Mouse (Mus musculus): ENCODE results near the gene Bean1. TPM values are rescaled to one million over a fixed set of nuclear protein-coding genes. Genes with fewer than 3 reads are reported as not detected.

Gene Bean1
- total and polyA plus RNA-seq, 2 experiments from 2014 or later: 0.57 to 3.9 TPM

GRCm38 (mm10) chr8:104186827-104187226 is 16.6 kb downstream of the Bean1 start:
- Histone ChIP-seq H3K27ac (ENCODE audit: low read depth) (no peak overlapping the region), H3K9me3 (replicated peaks; ENCODE audit: control insufficient read depth, low read length) (no peaks in the 10 kb centered on the region), H3K4me1 (ENCODE audit: control insufficient read depth, insufficient read depth) (no peaks in the 10 kb centered on the region), H3K36me3 (replicated peaks; ENCODE audit: control insufficient read depth, insufficient read depth, low read length) (no peaks in the 10 kb centered on the region), H3K4me3 (ENCODE audit: low read depth, low read length) (no peak overlapping the region), H3K27me3 (ENCODE audit: control insufficient read depth, insufficient read depth, low read length) (no peaks in the 10 kb centered on the region), H3K4me2 (ENCODE audit: low read depth, low read length) (no peak overlapping the region), H3K9ac (replicated peaks; ENCODE audit: low read depth, low read length) (no peak overlapping the region)
- no peak for DNase-seq (ENCODE audit: low spot score)
- no peak for TF ChIP-seq CTCF (IDR thresholded peaks at IDR 0.05; ENCODE audit: low read depth)
- WGBS: 68% methylated on average over 4 of the region's 4 CpGs
- ATAC-seq (ENCODE audit: insufficient read depth, low read depth): no peak

- DNase-seq (ENCODE audit: low spot score) (no peak), ATAC-seq (ENCODE audit: insufficient read depth, low read depth) (no peak)
- Histone ChIP-seq H3K4me1 (ENCODE audit: control insufficient read depth, insufficient read depth) (no peaks in the 10 kb centered on the region), H3K27me3 (ENCODE audit: control insufficient read depth, insufficient read depth, low read length) (no peaks in the 10 kb centered on the region), H3K4me2 (ENCODE audit: low read depth, low read length) (no peak overlapping the region), H3K27ac (ENCODE audit: low read depth) (no peak overlapping the region), H3K9ac (replicated peaks; ENCODE audit: low read depth, low read length) (no peak overlapping the region), H3K36me3 (replicated peaks; ENCODE audit: control insufficient read depth, insufficient read depth, low read length) (no peaks in the 10 kb centered on the region), H3K4me3 (ENCODE audit: low read depth, low read length) (no peak overlapping the region), H3K9me3 (replicated peaks; ENCODE audit: control insufficient read depth, low read length) (no peaks in the 10 kb centered on the region)
- no peak for TF ChIP-seq CTCF (IDR thresholded peaks at IDR 0.05; ENCODE audit: low read depth)
- TF ChIP-seq EP300 (IDR thresholded peaks at IDR 0.05; ENCODE audit: low read depth): no peak
- 79% methylated on average over 6 of the region's 6 CpGs for WGBS
These were observed 17.4 kb downstream of the Bean1 start for GRCm38 (mm10) chr8:104187622-104188021.

GRCm38 (mm10) chr8:104188459-104188858 is 18.2 kb downstream of the Bean1 start:
- TF ChIP-seq EP300 (IDR thresholded peaks at IDR 0.05; ENCODE audit: low read depth) (no peak), CTCF (IDR thresholded peaks at IDR 0.05; ENCODE audit: low read depth) (no peak)
- DNase-seq (ENCODE audit: low spot score) (no peak), ATAC-seq (ENCODE audit: insufficient read depth, low read depth) (no peak)
- Histone ChIP-seq H3K9me3 (replicated peaks; ENCODE audit: control insufficient read depth, low read length) (0 out of 2 replicates have a peak, but pooled peaks cover 5% of the 10 kb centered on the region), H3K4me3 (ENCODE audit: low read depth, low read length) (no peak overlapping the region), H3K4me1 (ENCODE audit: control insufficient read depth, insufficient read depth) (no peaks in the 10 kb centered on the region), H3K36me3 (replicated peaks; ENCODE audit: control insufficient read depth, insufficient read depth, low read length) (no peaks in the 10 kb centered on the region), H3K27ac (ENCODE audit: low read depth) (no peak overlapping the region), H3K27me3 (ENCODE audit: control insufficient read depth, insufficient read depth, low read length) (no peaks in the 10 kb centered on the region), H3K9ac (replicated peaks; ENCODE audit: low read depth, low read length) (no peak overlapping the region), H3K4me2 (ENCODE audit: low read depth, low read length) (no peak overlapping the region)
- 55% methylated on average over 5 of the region's 5 CpGs for WGBS

- H3K4me2 ChIP-seq (ENCODE audit: low read depth, low read length): no peak overlapping the region
- no peak for DNase-seq (ENCODE audit: low spot score)
- H3K4me1 ChIP-seq (ENCODE audit: control insufficient read depth, insufficient read depth): no peaks in the 10 kb centered on the region
- 0 out of 2 replicates have a peak, but pooled peaks cover 5% of the 10 kb centered on the region for H3K9me3 ChIP-seq (replicated peaks; ENCODE audit: control insufficient read depth, low read length)
- no peak overlapping the region for H3K4me3 ChIP-seq (ENCODE audit: low read depth, low read length)
- TF ChIP-seq EP300 (IDR thresholded peaks at IDR 0.05; ENCODE audit: low read depth): no peak
- no peak for TF ChIP-seq CTCF (IDR thresholded peaks at IDR 0.05; ENCODE audit: low read depth)
- WGBS: 66% methylated on average over 6 of the region's 6 CpGs
- H3K27me3 ChIP-seq (ENCODE audit: control insufficient read depth, insufficient read depth, low read length): no peaks in the 10 kb centered on the region
- no peak overlapping the region for H3K9ac ChIP-seq (replicated peaks; ENCODE audit: low read depth, low read length)
- no peak overlapping the region for H3K27ac ChIP-seq (ENCODE audit: low read depth)
- ATAC-seq (ENCODE audit: insufficient read depth, low read depth): no peak
- H3K36me3 ChIP-seq (replicated peaks; ENCODE audit: control insufficient read depth, insufficient read depth, low read length): no peaks in the 10 kb centered on the region
These were observed 20.7 kb downstream of the Bean1 start for GRCm38 (mm10) chr8:104190777-104191468.

- no peaks in the 10 kb centered on the region for H3K4me1 ChIP-seq (ENCODE audit: control insufficient read depth, insufficient read depth)
- no peak overlapping the region for H3K27ac ChIP-seq (ENCODE audit: low read depth)
- H3K27me3 ChIP-seq (ENCODE audit: control insufficient read depth, insufficient read depth, low read length): no peaks in the 10 kb centered on the region
- WGBS: 36% methylated on average over 11 of the region's 11 CpGs
- no peak overlapping the region for H3K4me2 ChIP-seq (ENCODE audit: low read depth, low read length)
- no peak for TF ChIP-seq CTCF (IDR thresholded peaks at IDR 0.05; ENCODE audit: low read depth)
- no peak for TF ChIP-seq EP300 (IDR thresholded peaks at IDR 0.05; ENCODE audit: low read depth)
- no peak overlapping the region for H3K9ac ChIP-seq (replicated peaks; ENCODE audit: low read depth, low read length)
- DNase-seq (ENCODE audit: low spot score) (peak; percentile 64), ATAC-seq (ENCODE audit: insufficient read depth, low read depth) (peak; percentile 72)
- H3K9me3 ChIP-seq (replicated peaks; ENCODE audit: control insufficient read depth, low read length): 0 out of 2 replicates have a peak, but pooled peaks cover 5% of the 10 kb centered on the region
- H3K36me3 ChIP-seq (replicated peaks; ENCODE audit: control insufficient read depth, insufficient read depth, low read length): no peaks in the 10 kb centered on the region
- no peak overlapping the region for H3K4me3 ChIP-seq (ENCODE audit: low read depth, low read length)
These were observed 21.3 kb downstream of the Bean1 start for GRCm38 (mm10) chr8:104191496-104191895.

- no peak for ATAC-seq (ENCODE audit: insufficient read depth, low read depth)
- TF ChIP-seq EP300 (IDR thresholded peaks at IDR 0.05; ENCODE audit: low read depth): no peak
- no peak for TF ChIP-seq CTCF (IDR thresholded peaks at IDR 0.05; ENCODE audit: low read depth)
- Histone ChIP-seq H3K9me3 (replicated peaks; ENCODE audit: control insufficient read depth, low read length) (no peaks in the 10 kb centered on the region), H3K4me2 (ENCODE audit: low read depth, low read length) (no peak overlapping the region), H3K36me3 (replicated peaks; ENCODE audit: control insufficient read depth, insufficient read depth, low read length) (no peaks in the 10 kb centered on the region), H3K4me1 (ENCODE audit: control insufficient read depth, insufficient read depth) (no peaks in the 10 kb centered on the region), H3K4me3 (ENCODE audit: low read depth, low read length) (no peak overlapping the region), H3K27ac (ENCODE audit: low read depth) (no peak overlapping the region), H3K9ac (replicated peaks; ENCODE audit: low read depth, low read length) (no peak overlapping the region), H3K27me3 (ENCODE audit: control insufficient read depth, insufficient read depth, low read length) (no peaks in the 10 kb centered on the region)
- 71% methylated on average over 5 of the region's 5 CpGs for WGBS
- no peak for DNase-seq (ENCODE audit: low spot score)
These were observed 29.6 kb downstream of the Bean1 start for GRCm38 (mm10) chr8:104199802-104200201.
